Mouse (Mus musculus) bone marrow macrophage, adult 2 months (primary cell): ENCODE measurements around the gene Hist2h3c1.

Experiments
- CTCF ChIP-seq: IDR thresholded peaks from 2 replicates; pipeline ENCODE4 v1.5.1; 2012; ENCODE audit warnings: low read depth, mild to moderate bottlenecking, low read length, moderate library complexity
- POLR2A ChIP-seq: IDR thresholded peaks from 2 replicates; pipeline ENCODE4 v1.6.1; 2012; ENCODE audit warnings: mild to moderate bottlenecking, low read depth, low read length, borderline replicate concordance

DNA sequence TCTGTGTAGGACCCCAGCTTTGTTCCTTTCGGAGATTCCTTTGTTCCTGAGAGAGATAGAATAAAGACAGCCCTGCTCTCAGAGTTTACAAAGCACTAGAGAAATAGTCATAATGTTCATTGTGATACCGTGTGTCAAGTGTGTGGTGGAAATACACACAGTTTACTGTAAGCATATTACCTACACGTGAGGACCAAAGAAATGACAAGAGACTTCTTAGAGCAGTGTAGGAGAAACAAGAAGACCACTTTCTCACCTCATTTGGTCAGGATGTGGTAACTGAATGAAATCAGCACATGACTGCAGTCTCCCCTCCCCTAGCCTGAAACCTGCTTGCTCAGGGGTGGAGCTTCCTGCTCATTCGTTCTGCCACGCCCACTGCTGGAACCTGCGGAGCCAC, 48.3 kb upstream of the Hist2h3c1 start:
- TF ChIP-seq CTCF (no peak), POLR2A (no peak)
